Mouse (Mus musculus) subcutaneous adipose tissue, adult 2 months (tissue): Measurements from ENCODE around the gene Hcrtr1. TPM values are rescaled to one million over a fixed set of nuclear protein-coding genes. Genes with fewer than 3 reads are reported as not detected.

Experiments
- polyA plus RNA-seq: library from polyadenylated mRNA; depleted of rRNA; stranded (reverse); fragments of >200 nt; gene quantifications from 2 replicates; pipeline ENCODE4 v1.2.3, GENCODE M21; 2012; ENCODE audit warnings: low replicate concordance; rRNA removed

The Hcrtr1 gene
- 0.54 and 1.0 TPM in 2 replicates for polyA plus RNA-seq

DNA sequence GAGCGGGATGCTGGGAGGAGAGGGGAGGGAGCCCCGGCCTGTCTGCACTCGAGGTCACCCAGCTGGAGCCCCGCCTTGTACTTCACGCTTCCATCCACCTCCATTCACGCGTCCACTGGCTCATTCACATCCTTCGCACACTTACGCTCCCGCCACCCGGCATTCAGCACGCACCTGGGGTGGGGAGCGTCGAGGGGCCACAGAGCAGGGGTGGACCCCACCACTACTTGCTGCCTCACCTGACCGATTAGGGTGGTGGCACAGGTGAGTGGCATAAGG, at the start of gene Hcrtr1:
Gene Hcrtr1, minus strand, starts transcription at position 146 of the 279 bp plus-strand sequence.

DNA sequence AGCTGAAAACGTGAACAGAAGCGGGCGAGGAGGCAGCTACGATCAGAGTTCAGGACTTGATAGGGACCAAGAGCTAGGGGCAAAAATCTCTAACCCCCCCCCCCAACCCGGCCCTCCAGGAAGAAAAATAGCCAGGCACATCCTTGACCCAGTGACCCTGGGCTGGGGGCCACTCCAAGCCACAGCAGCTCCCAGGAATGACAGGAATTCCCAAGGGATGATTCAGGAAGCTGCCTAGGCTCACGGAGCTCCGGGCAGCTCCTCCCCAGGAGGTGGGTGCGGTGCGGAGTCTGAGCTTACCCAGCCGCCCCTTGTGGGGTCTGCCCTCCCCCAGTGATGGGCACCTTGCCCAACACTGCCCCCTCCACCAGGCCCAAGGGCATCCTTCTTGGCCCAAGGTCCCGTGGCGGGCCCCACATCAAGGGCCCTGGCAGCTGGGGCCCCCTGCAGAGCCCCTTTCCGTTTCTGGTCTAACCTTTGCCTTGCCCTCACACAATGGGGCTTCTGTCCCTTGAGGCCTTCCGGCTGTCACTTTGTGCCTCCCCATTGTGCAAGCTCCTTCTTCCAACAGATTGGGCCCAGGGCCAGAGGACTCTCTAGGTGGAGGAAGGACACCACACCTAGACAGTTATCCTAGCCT, 36.0 kb upstream of the Hcrtr1 start, which contains the start of gene Tinagl1:
Gene Tinagl1, minus strand, starts transcription at position 51 of the 640 bp plus-strand sequence.

GRCm38 (mm10) chr4:130102111-130102651, 37.0 kb downstream of the Hcrtr1 start, which contains the start of gene Pef1:
Pef1 (plus strand) TSS chr4:130102558.

Other genes starting within 250 kb of the Hcrtr1 start
- 0.13 TPM in 1 of 2 replicates, not detected in the other for gene Spocd1, start 210.1 kb downstream of the Hcrtr1 start, polyA plus RNA-seq
- 0.99 and 15.8 TPM in 2 replicates for gene Adgrb2, start 154.5 kb downstream of the Hcrtr1 start, polyA plus RNA-seq
- gene Col16a1, start 91.5 kb downstream of the Hcrtr1 start, polyA plus RNA-seq = 14.5 and 152 TPM in 2 replicates
- gene Pef1, start 36.8 kb downstream of the Hcrtr1 start, polyA plus RNA-seq = 140 and 212 TPM in 2 replicates
- 126 and 246 TPM in 2 replicates for gene Tinagl1, start 35.8 kb upstream of the Hcrtr1 start, polyA plus RNA-seq
- not detected in 2 replicates for gene Gm853, start 83.0 kb upstream of the Hcrtr1 start, polyA plus RNA-seq
- 0.56 and 50.5 TPM in 2 replicates for gene Serinc2, start 139.8 kb upstream of the Hcrtr1 start, polyA plus RNA-seq
- 12.3 and 73.1 TPM in 2 replicates for gene Fabp3, start 169.2 kb upstream of the Hcrtr1 start, polyA plus RNA-seq
- gene Gm10570, start 169.3 kb upstream of the Hcrtr1 start, polyA plus RNA-seq = 0.32 TPM in 1 of 2 replicates, not detected in the other
- gene Zcchc17, start 220.6 kb upstream of the Hcrtr1 start, polyA plus RNA-seq = 29.3 and 34.8 TPM in 2 replicates
- gene Snrnp40, start 220.8 kb upstream of the Hcrtr1 start, polyA plus RNA-seq = 23.3 and 48.8 TPM in 2 replicates